Mouse (Mus musculus): ENCODE data around the gene Ewsr1. TPM values are rescaled to one million over a fixed set of nuclear protein-coding genes. Genes with fewer than 3 reads are reported as not detected.
A peak's percentile ranks its signal among the peaks of the same experiment; 100 is the strongest.

Gene Ewsr1
- polyA plus RNA-seq, 1 experiment: 178 TPM

GRCm38 (mm10) chr11:5129035-5129480 is 30.0 kb upstream of the Ewsr1 start:
- TF ChIP-seq MYOG (IDR thresholded peaks at IDR 0.05; ENCODE audit: control insufficient read depth, extremely low read depth, insufficient read length): no peak
- TF ChIP-seq MAX (IDR thresholded peaks at IDR 0.05): no peak
- TF ChIP-seq MYOD1 (IDR thresholded peaks at IDR 0.05; ENCODE audit: control insufficient read depth, insufficient read length, low read depth): no peak
- no peak for TF ChIP-seq CEBPB (IDR thresholded peaks at IDR 0.05; ENCODE audit: low read depth)
- TF ChIP-seq CTCF (IDR thresholded peaks at IDR 0.05; ENCODE audit: control insufficient read depth, insufficient read depth, insufficient read length): no peak
- no peak for TF ChIP-seq USF1 (IDR thresholded peaks at IDR 0.05; ENCODE audit: low read depth)
- TF ChIP-seq FOSL1 (IDR thresholded peaks at IDR 0.05; ENCODE audit: insufficient read depth, low read length, poor library complexity, severe bottlenecking): no peak
- Histone ChIP-seq H3ac (ENCODE audit: control insufficient read depth, insufficient read length, low read depth) (no peak overlapping the region), H3K27me3 (ENCODE audit: control insufficient read depth, insufficient read depth, insufficient read length) (peaks cover 2% of the 10 kb centered on the region), H3K79me2 (ENCODE audit: control insufficient read depth, insufficient read depth) (no peaks in the 10 kb centered on the region), H3K79me3 (ENCODE audit: low read depth) (no peaks in the 10 kb centered on the region), H3K4me3 (ENCODE audit: insufficient read depth, poor library complexity, severe bottlenecking) (no peak overlapping the region), H3K36me3 (ENCODE audit: control insufficient read depth, insufficient read depth) (no peaks in the 10 kb centered on the region)

- H3K79me3 ChIP-seq (ENCODE audit: low read depth): no peaks in the 10 kb centered on the region
- H3K4me3 ChIP-seq (ENCODE audit: insufficient read depth, poor library complexity, severe bottlenecking): no peak overlapping the region
- no peak for TF ChIP-seq FOSL1 (IDR thresholded peaks at IDR 0.05; ENCODE audit: insufficient read depth, low read length, poor library complexity, severe bottlenecking)
- peak; percentile 71 for TF ChIP-seq CEBPB (IDR thresholded peaks at IDR 0.05; ENCODE audit: low read depth)
- no peak overlapping the region for H3ac ChIP-seq (ENCODE audit: control insufficient read depth, insufficient read length, low read depth)
- no peaks in the 10 kb centered on the region for H3K36me3 ChIP-seq (ENCODE audit: control insufficient read depth, insufficient read depth)
- no peaks in the 10 kb centered on the region for H3K79me2 ChIP-seq (ENCODE audit: control insufficient read depth, insufficient read depth)
- H3K27me3 ChIP-seq (ENCODE audit: control insufficient read depth, insufficient read depth, insufficient read length): no peaks in the 10 kb centered on the region
Observed at GRCm38 (mm10) chr11:5125713-5126112, 26.6 kb upstream of the Ewsr1 start.

GRCm38 (mm10) chr11:5114931-5115581 is 16.0 kb upstream of the Ewsr1 start:
- TF ChIP-seq MAX (IDR thresholded peaks at IDR 0.05): peak; percentile 43
- no peak for TF ChIP-seq MYOG (IDR thresholded peaks at IDR 0.05; ENCODE audit: control insufficient read depth, extremely low read depth, insufficient read length)
- peak; percentile 100 for TF ChIP-seq CTCF (IDR thresholded peaks at IDR 0.05; ENCODE audit: control insufficient read depth, insufficient read depth, insufficient read length)
- TF ChIP-seq FOSL1 (IDR thresholded peaks at IDR 0.05; ENCODE audit: insufficient read depth, low read length, poor library complexity, severe bottlenecking): no peak
- TF ChIP-seq MYOD1 (IDR thresholded peaks at IDR 0.05; ENCODE audit: control insufficient read depth, insufficient read length, low read depth): no peak

GRCm38 (mm10) chr11:5113645-5114044 is 14.6 kb upstream of the Ewsr1 start:
- Histone ChIP-seq H3K27me3 (ENCODE audit: control insufficient read depth, insufficient read depth, insufficient read length) (no peaks in the 10 kb centered on the region), H3K79me3 (ENCODE audit: low read depth) (no peaks in the 10 kb centered on the region), H3K79me2 (ENCODE audit: control insufficient read depth, insufficient read depth) (no peaks in the 10 kb centered on the region), H3K4me3 (ENCODE audit: insufficient read depth, poor library complexity, severe bottlenecking) (no peak overlapping the region), H3K36me3 (ENCODE audit: control insufficient read depth, insufficient read depth) (no peaks in the 10 kb centered on the region), H3ac (ENCODE audit: control insufficient read depth, insufficient read length, low read depth) (no peak overlapping the region)
- TF ChIP-seq MYOG (IDR thresholded peaks at IDR 0.05; ENCODE audit: control insufficient read depth, extremely low read depth, insufficient read length) (no peak), FOSL1 (IDR thresholded peaks at IDR 0.05; ENCODE audit: insufficient read depth, low read length, poor library complexity, severe bottlenecking) (no peak), MAX (IDR thresholded peaks at IDR 0.05) (no peak), CEBPB (IDR thresholded peaks at IDR 0.05; ENCODE audit: low read depth) (no peak), USF1 (IDR thresholded peaks at IDR 0.05; ENCODE audit: low read depth) (peak; percentile 80)

More at GRCm38 (mm10) chr11:5114931-5115581, 16.0 kb upstream of the Ewsr1 start:
- Histone ChIP-seq H3ac (ENCODE audit: control insufficient read depth, insufficient read length, low read depth) (no peak overlapping the region), H3K79me3 (ENCODE audit: low read depth) (no peaks in the 10 kb centered on the region), H3K36me3 (ENCODE audit: control insufficient read depth, insufficient read depth) (no peaks in the 10 kb centered on the region), H3K4me3 (ENCODE audit: insufficient read depth, poor library complexity, severe bottlenecking) (no peak overlapping the region), H3K79me2 (ENCODE audit: control insufficient read depth, insufficient read depth) (no peaks in the 10 kb centered on the region), H3K27me3 (ENCODE audit: control insufficient read depth, insufficient read depth, insufficient read length) (peaks cover 7% of the 10 kb centered on the region)

- no peaks in the 10 kb centered on the region for H3K27me3 ChIP-seq (ENCODE audit: control insufficient read depth, insufficient read depth, insufficient read length)
- H3K79me2 ChIP-seq (ENCODE audit: control insufficient read depth, insufficient read depth): no peaks in the 10 kb centered on the region
- H3K4me3 ChIP-seq (ENCODE audit: insufficient read depth, poor library complexity, severe bottlenecking): no peak overlapping the region
- no peaks in the 10 kb centered on the region for H3K36me3 ChIP-seq (ENCODE audit: control insufficient read depth, insufficient read depth)
- no peak overlapping the region for H3ac ChIP-seq (ENCODE audit: control insufficient read depth, insufficient read length, low read depth)
- H3K79me3 ChIP-seq (ENCODE audit: low read depth): no peaks in the 10 kb centered on the region
- TF ChIP-seq MYOG (IDR thresholded peaks at IDR 0.05; ENCODE audit: control insufficient read depth, extremely low read depth, insufficient read length): no peak
- no peak for TF ChIP-seq CTCF (IDR thresholded peaks at IDR 0.05; ENCODE audit: control insufficient read depth, insufficient read depth, insufficient read length)
- TF ChIP-seq FOSL1 (IDR thresholded peaks at IDR 0.05; ENCODE audit: insufficient read depth, low read length, poor library complexity, severe bottlenecking): no peak
- TF ChIP-seq MYOD1 (IDR thresholded peaks at IDR 0.05; ENCODE audit: control insufficient read depth, insufficient read length, low read depth): no peak
- no peak for TF ChIP-seq MAX (IDR thresholded peaks at IDR 0.05)
- no peak for TF ChIP-seq CEBPB (IDR thresholded peaks at IDR 0.05; ENCODE audit: low read depth)
Observed at GRCm38 (mm10) chr11:5109441-5109840, 10.4 kb upstream of the Ewsr1 start.

GRCm38 (mm10) chr11:5103986-5104509 is 5.0 kb upstream of the Ewsr1 start:
- H3ac ChIP-seq (ENCODE audit: control insufficient read depth, insufficient read length, low read depth): no peak overlapping the region
- H3K27me3 ChIP-seq (ENCODE audit: control insufficient read depth, insufficient read depth, insufficient read length): no peaks in the 10 kb centered on the region
- peaks cover 9% of the 10 kb centered on the region for H3K36me3 ChIP-seq (ENCODE audit: control insufficient read depth, insufficient read depth)
- H3K79me2 ChIP-seq (ENCODE audit: control insufficient read depth, insufficient read depth): peaks cover 18% of the 10 kb centered on the region
- no peak overlapping the region for H3K4me3 ChIP-seq (ENCODE audit: insufficient read depth, poor library complexity, severe bottlenecking)
- TF ChIP-seq USF1 (IDR thresholded peaks at IDR 0.05; ENCODE audit: low read depth) (no peak), FOSL1 (IDR thresholded peaks at IDR 0.05; ENCODE audit: insufficient read depth, low read length, poor library complexity, severe bottlenecking) (no peak), MAX (IDR thresholded peaks at IDR 0.05) (no peak), CTCF (IDR thresholded peaks at IDR 0.05; ENCODE audit: control insufficient read depth, insufficient read depth, insufficient read length) (no peak), MYOD1 (IDR thresholded peaks at IDR 0.05; ENCODE audit: control insufficient read depth, insufficient read length, low read depth) (no peak), MYOG (IDR thresholded peaks at IDR 0.05; ENCODE audit: control insufficient read depth, extremely low read depth, insufficient read length) (no peak), CEBPB (IDR thresholded peaks at IDR 0.05; ENCODE audit: low read depth) (no peak)
- H3K79me3 ChIP-seq (ENCODE audit: low read depth): peaks cover 1% of the 10 kb centered on the region

Measured in C2C12 (cell line).